Mouse (Mus musculus): ENCODE results near the gene Acot5. TPM values are rescaled to one million over a fixed set of nuclear protein-coding genes. Genes with fewer than 3 reads are reported as not detected.

Acot5 gene
- total and polyA plus RNA-seq, 3 experiments = not detected

GRCm38 (mm10) chr12:84071696-84072095 lies 2.6 kb downstream of the Acot5 start:
- Histone ChIP-seq H3K9me3 (replicated peaks; ENCODE audit: insufficient read depth, low read length) (no peaks in the 10 kb centered on the region), H3K27ac (ENCODE audit: control insufficient read depth, low read depth, low read length) (no peak overlapping the region), H3K36me3 (ENCODE audit: control insufficient read depth in 1 of 2, insufficient read depth in 2 of 2, low read length in 2 of 2) (no peaks in the 10 kb centered on the region), H3K9ac (ENCODE audit: control insufficient read depth, low read depth, low read length, poor library complexity, severe bottlenecking) (no peak overlapping the region), H3K4me3 (ENCODE audit: control insufficient read depth in 1 of 2, insufficient read depth in 1 of 2, low read depth in 2 of 2, low read length in 2 of 2) (no peak overlapping the region), H3K4me1 (ENCODE audit: control insufficient read depth in 1 of 2, insufficient read depth in 2 of 2, low read length in 2 of 2) (no peaks in the 10 kb centered on the region), H3K79me2 (ENCODE audit: control insufficient read depth, insufficient read depth, low read length, poor library complexity) (no peaks in the 10 kb centered on the region), H3K27me3 (ENCODE audit: control insufficient read depth in 1 of 2, insufficient read depth in 2 of 2, low read length in 2 of 2) (peaks cover 1 to 2% of the 10 kb centered on the region in 2 experiments; a peak in 2 of 4 replicates)
- TF ChIP-seq POLR2A (IDR thresholded peaks at IDR 0.05; ENCODE audit: control insufficient read depth in 1 of 2, insufficient read depth in 1 of 2, low read depth in 1 of 2, low read length in 2 of 2, poor library complexity in 1 of 2) = no peak
- TF ChIP-seq MXI1 (IDR thresholded peaks at IDR 0.05; ENCODE audit: low read depth, low read length) = no peak
- no peak for TF ChIP-seq BHLHE40 (IDR thresholded peaks at IDR 0.05; ENCODE audit: borderline replicate concordance, low read depth, low read length)
- no peak for TF ChIP-seq ELF1 (IDR thresholded peaks at IDR 0.05; ENCODE audit: low read depth, low read length)
- TF ChIP-seq UBTF (IDR thresholded peaks at IDR 0.05; ENCODE audit: borderline replicate concordance, insufficient read depth, low read depth, low read length) = no peak
- no peak for TF ChIP-seq POLR2AphosphoS5 (IDR thresholded peaks at IDR 0.05; ENCODE audit: borderline replicate concordance, low read depth, low read length)
- no peak for TF ChIP-seq JUND (IDR thresholded peaks at IDR 0.05; ENCODE audit: low read depth, low read length)
- no peak for TF ChIP-seq CHD1 (IDR thresholded peaks at IDR 0.05; ENCODE audit: low read depth, low read length)
- no peak for TF ChIP-seq E2F4 (IDR thresholded peaks at IDR 0.05; ENCODE audit: borderline replicate concordance, low read depth, low read length)
- no peak for TF ChIP-seq GABPA (IDR thresholded peaks at IDR 0.05; ENCODE audit: low read depth, low read length)
- TF ChIP-seq MAX (IDR thresholded peaks at IDR 0.05; ENCODE audit: low read length) = no peak
- no peak for TF ChIP-seq SMC3 (IDR thresholded peaks at IDR 0.05; ENCODE audit: low read depth, low read length)
- no peak for DNase-seq (ENCODE audit: low read depth, low spot score)

- Histone ChIP-seq H3K79me2 (ENCODE audit: control insufficient read depth, insufficient read depth, low read length, poor library complexity) (no peaks in the 10 kb centered on the region), H3K9ac (ENCODE audit: control insufficient read depth, low read depth, low read length, poor library complexity, severe bottlenecking) (no peak overlapping the region), H3K27ac (ENCODE audit: control insufficient read depth, low read depth, low read length) (no peak overlapping the region), H3K27me3 (ENCODE audit: control insufficient read depth in 1 of 2, insufficient read depth in 2 of 2, low read length in 2 of 2) (peaks cover 1 to 3% of the 10 kb centered on the region in 2 experiments), H3K4me3 (ENCODE audit: control insufficient read depth in 1 of 2, insufficient read depth in 1 of 2, low read depth in 2 of 2, low read length in 2 of 2) (no peak overlapping the region), H3K36me3 (ENCODE audit: control insufficient read depth in 1 of 2, insufficient read depth in 2 of 2, low read length in 2 of 2) (no peaks in the 10 kb centered on the region), H3K9me3 (replicated peaks; ENCODE audit: insufficient read depth, low read length) (no peaks in the 10 kb centered on the region), H3K4me1 (ENCODE audit: control insufficient read depth in 1 of 2, insufficient read depth in 2 of 2, low read length in 2 of 2) (no peaks in the 10 kb centered on the region)
- peak; percentile 14 for DNase-seq (ENCODE audit: low read depth, low spot score)
- no peak for TF ChIP-seq E2F4 (IDR thresholded peaks at IDR 0.05; ENCODE audit: borderline replicate concordance, low read depth, low read length)
- TF ChIP-seq GATA1 (IDR thresholded peaks at IDR 0.05; ENCODE audit: low read depth, low read length) = peak; percentile 41
- TF ChIP-seq ZKSCAN1 (IDR thresholded peaks at IDR 0.05; ENCODE audit: low read depth, low read length) = no peak
- no peak for TF ChIP-seq POLR2AphosphoS2 (IDR thresholded peaks at IDR 0.05; ENCODE audit: low read length)
- peak; percentile 45; the same call in 1 of the 2 replicates for TF ChIP-seq TCF12 (IDR thresholded peaks at IDR 0.05; ENCODE audit: low read depth, low read length)
- no peak for TF ChIP-seq ELF1 (IDR thresholded peaks at IDR 0.05; ENCODE audit: low read depth, low read length)
- TF ChIP-seq MEF2A (IDR thresholded peaks at IDR 0.05; ENCODE audit: extremely low read depth, insufficient replicate concordance, low read depth, low read length, poor library complexity, severe bottlenecking) = no peak
- TF ChIP-seq EP300 (IDR thresholded peaks at IDR 0.05; ENCODE audit: low read depth in 1 of 2, low read length in 2 of 2) = peak in 1 of 2 experiments; percentile 43; a peak in 1 of 4 replicates
These were observed 8.4 kb downstream of the Acot5 start for GRCm38 (mm10) chr12:84077371-84077990.
